Mouse (Mus musculus): Measurements from ENCODE around the gene Gzmm.
A peak's percentile ranks its signal among the peaks of the same experiment; 100 is the strongest.

- peak; percentile 31; the same call in 1 of the 2 replicates for TF ChIP-seq CTCF (conservative IDR thresholded peaks at IDR 0.05; ENCODE audit: insufficient read depth, insufficient read length, low read depth, low read length)
- no peak for TF ChIP-seq POLR2A (IDR thresholded peaks at IDR 0.05; ENCODE audit: low read depth, low read length)
These were observed 28.5 kb upstream of the Gzmm start for GRCm38 (mm10) chr10:79660298-79660697.

Data from kidney, adult 2 months (tissue).